Mouse (Mus musculus): Measurements from ENCODE around the gene Tcirg1. TPM values are rescaled to one million over a fixed set of nuclear protein-coding genes. Genes with fewer than 3 reads are reported as not detected.
A peak's percentile ranks its signal among the peaks of the same experiment; 100 is the strongest.

Tcirg1 gene
- polyA plus RNA-seq, 1 experiment, result 38.4 TPM

GRCm38 (mm10) chr19:3893545-3894116, 13.3 kb downstream of the Tcirg1 start:
- Histone ChIP-seq H3K4me1 (ENCODE audit: control insufficient read depth, insufficient read depth, low read length) (no peaks in the 10 kb centered on the region), H3K4me3 (ENCODE audit: insufficient read depth, low read length) (no peak overlapping the region), H3K27ac (ENCODE audit: insufficient read depth, low read length) (no peak overlapping the region)
- TF ChIP-seq CTCF (IDR thresholded peaks at IDR 0.05; ENCODE audit: extremely low read depth, insufficient read depth, low read length), result no peak
- TF ChIP-seq POLR2A (IDR thresholded peaks at IDR 0.05; ENCODE audit: extremely low read depth, insufficient read depth, low read length), result no peak

- TF ChIP-seq CTCF (IDR thresholded peaks at IDR 0.05; ENCODE audit: extremely low read depth, insufficient read depth, low read length) (peak; percentile 34), POLR2A (IDR thresholded peaks at IDR 0.05; ENCODE audit: extremely low read depth, insufficient read depth, low read length) (no peak)
- Histone ChIP-seq H3K4me3 (ENCODE audit: insufficient read depth, low read length) (no peak overlapping the region), H3K4me1 (ENCODE audit: control insufficient read depth, insufficient read depth, low read length) (no peaks in the 10 kb centered on the region), H3K27ac (ENCODE audit: insufficient read depth, low read length) (no peak overlapping the region)
Observed at GRCm38 (mm10) chr19:3890181-3890580, 16.8 kb downstream of the Tcirg1 start.

DNA sequence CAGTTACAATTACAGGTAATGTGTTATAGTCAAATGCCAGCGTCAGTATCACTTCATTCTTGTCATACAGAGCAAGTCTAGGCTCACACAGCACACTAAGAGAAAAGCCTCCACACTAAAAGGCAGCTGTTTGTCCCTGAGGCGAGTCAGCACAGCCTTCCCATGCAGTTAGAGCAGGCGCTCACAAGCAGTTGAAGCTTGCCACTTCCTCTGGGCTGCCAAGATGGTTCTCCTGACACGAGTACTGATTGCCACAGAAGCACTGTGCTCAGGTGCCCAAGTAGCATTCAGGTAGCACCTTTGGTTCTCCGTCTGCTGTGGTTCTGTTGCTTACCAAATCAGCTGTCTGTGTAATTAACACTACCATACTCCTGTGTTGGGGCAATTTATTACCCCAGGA, 17.8 kb downstream of the Tcirg1 start:
- no peaks in the 10 kb centered on the region for H3K4me1 ChIP-seq (ENCODE audit: control insufficient read depth, insufficient read depth, low read length)
- TF ChIP-seq CTCF (IDR thresholded peaks at IDR 0.05; ENCODE audit: extremely low read depth, insufficient read depth, low read length) (no peak), POLR2A (IDR thresholded peaks at IDR 0.05; ENCODE audit: extremely low read depth, insufficient read depth, low read length) (no peak)
- no peak overlapping the region for H3K27ac ChIP-seq (ENCODE audit: insufficient read depth, low read length)
- no peak overlapping the region for H3K4me3 ChIP-seq (ENCODE audit: insufficient read depth, low read length)

GRCm38 (mm10) chr19:3884325-3884990, 22.5 kb downstream of the Tcirg1 start:
- no peak for TF ChIP-seq CTCF (IDR thresholded peaks at IDR 0.05; ENCODE audit: extremely low read depth, insufficient read depth, low read length)
- no peak for TF ChIP-seq POLR2A (IDR thresholded peaks at IDR 0.05; ENCODE audit: extremely low read depth, insufficient read depth, low read length)

GRCm38 (mm10) chr19:3882214-3882613, 24.7 kb downstream of the Tcirg1 start:
- TF ChIP-seq POLR2A (IDR thresholded peaks at IDR 0.05; ENCODE audit: extremely low read depth, insufficient read depth, low read length) (no peak), CTCF (IDR thresholded peaks at IDR 0.05; ENCODE audit: extremely low read depth, insufficient read depth, low read length) (no peak)
- Histone ChIP-seq H3K4me1 (ENCODE audit: control insufficient read depth, insufficient read depth, low read length) (no peaks in the 10 kb centered on the region; the same call in 1 of the 2 replicates), H3K4me3 (ENCODE audit: insufficient read depth, low read length) (no peak overlapping the region), H3K27ac (ENCODE audit: insufficient read depth, low read length) (no peak overlapping the region)

More at GRCm38 (mm10) chr19:3884325-3884990, 22.5 kb downstream of the Tcirg1 start:
- H3K4me1 ChIP-seq (ENCODE audit: control insufficient read depth, insufficient read depth, low read length), result no peaks in the 10 kb centered on the region; the same call in 1 of the 2 replicates
- H3K4me3 ChIP-seq (ENCODE audit: insufficient read depth, low read length), result no peak overlapping the region
- H3K27ac ChIP-seq (ENCODE audit: insufficient read depth, low read length), result no peak overlapping the region

GRCm38 (mm10) chr19:3880054-3880848, 26.7 kb downstream of the Tcirg1 start:
- Histone ChIP-seq H3K4me1 (ENCODE audit: control insufficient read depth, insufficient read depth, low read length) (no peaks in the 10 kb centered on the region; the same call in 1 of the 2 replicates), H3K27ac (ENCODE audit: insufficient read depth, low read length) (no peak overlapping the region), H3K4me3 (ENCODE audit: insufficient read depth, low read length) (no peak overlapping the region)
- TF ChIP-seq POLR2A (IDR thresholded peaks at IDR 0.05; ENCODE audit: extremely low read depth, insufficient read depth, low read length) (no peak), CTCF (IDR thresholded peaks at IDR 0.05; ENCODE audit: extremely low read depth, insufficient read depth, low read length) (no peak)

- no peak for TF ChIP-seq POLR2A (IDR thresholded peaks at IDR 0.05; ENCODE audit: extremely low read depth, insufficient read depth, low read length)
- no peak for TF ChIP-seq CTCF (IDR thresholded peaks at IDR 0.05; ENCODE audit: extremely low read depth, insufficient read depth, low read length)
- no peak overlapping the region for H3K4me3 ChIP-seq (ENCODE audit: insufficient read depth, low read length)
- H3K27ac ChIP-seq (ENCODE audit: insufficient read depth, low read length), result no peak overlapping the region
- peaks cover 7% of the 10 kb centered on the region for H3K4me1 ChIP-seq (ENCODE audit: control insufficient read depth, insufficient read depth, low read length)
Observed at GRCm38 (mm10) chr19:3875045-3875444, 31.9 kb downstream of the Tcirg1 start.

GRCm38 (mm10) chr19:3872373-3872772, 34.6 kb downstream of the Tcirg1 start:
- Histone ChIP-seq H3K4me3 (ENCODE audit: insufficient read depth, low read length) (no peak overlapping the region), H3K4me1 (ENCODE audit: control insufficient read depth, insufficient read depth, low read length) (peaks cover 7% of the 10 kb centered on the region), H3K27ac (ENCODE audit: insufficient read depth, low read length) (no peak overlapping the region)
- no peak for TF ChIP-seq POLR2A (IDR thresholded peaks at IDR 0.05; ENCODE audit: extremely low read depth, insufficient read depth, low read length)
- TF ChIP-seq CTCF (IDR thresholded peaks at IDR 0.05; ENCODE audit: extremely low read depth, insufficient read depth, low read length), result no peak

DNA sequence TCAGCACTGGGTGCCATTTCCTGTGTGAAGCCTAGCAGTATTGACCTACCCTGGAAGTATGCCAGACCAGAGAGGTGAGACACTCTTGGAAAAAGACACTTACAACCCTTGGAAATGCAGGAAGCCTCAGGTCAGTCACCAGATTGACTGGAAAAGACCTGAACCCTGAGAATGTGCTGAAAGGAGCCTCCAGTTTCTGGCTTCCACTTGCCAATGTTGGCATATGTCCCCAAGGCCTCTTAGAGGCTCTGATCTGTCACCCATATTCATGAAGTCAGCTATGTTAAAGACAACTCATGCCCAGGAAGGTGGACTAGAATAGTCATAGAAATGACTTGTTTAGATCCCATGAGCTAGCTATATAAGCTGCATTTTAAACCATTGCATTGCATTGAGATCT, 35.5 kb downstream of the Tcirg1 start:
- Histone ChIP-seq H3K4me3 (ENCODE audit: insufficient read depth, low read length) (no peak overlapping the region), H3K4me1 (ENCODE audit: control insufficient read depth, insufficient read depth, low read length) (peaks cover 7% of the 10 kb centered on the region), H3K27ac (ENCODE audit: insufficient read depth, low read length) (no peak overlapping the region)
- no peak for TF ChIP-seq CTCF (IDR thresholded peaks at IDR 0.05; ENCODE audit: extremely low read depth, insufficient read depth, low read length)
